Mouse (Mus musculus): ENCODE results near the gene Ccdc136. TPM values are rescaled to one million over a fixed set of nuclear protein-coding genes. Genes with fewer than 3 reads are reported as not detected.
A peak's percentile ranks its signal among the peaks of the same experiment; 100 is the strongest.
"Not testable (repeated sequence)": the region's sequence is repeated elsewhere in the genome, so short reads cannot be mapped to it uniquely, and the experiment has no call there.

The Ccdc136 gene
- total RNA-seq (2015) (0.11 TPM in 1 of 2 replicates, not detected in the other), total RNA-seq (2017) (1.5 TPM in 1 of 2 replicates, not detected in the other)

DNA sequence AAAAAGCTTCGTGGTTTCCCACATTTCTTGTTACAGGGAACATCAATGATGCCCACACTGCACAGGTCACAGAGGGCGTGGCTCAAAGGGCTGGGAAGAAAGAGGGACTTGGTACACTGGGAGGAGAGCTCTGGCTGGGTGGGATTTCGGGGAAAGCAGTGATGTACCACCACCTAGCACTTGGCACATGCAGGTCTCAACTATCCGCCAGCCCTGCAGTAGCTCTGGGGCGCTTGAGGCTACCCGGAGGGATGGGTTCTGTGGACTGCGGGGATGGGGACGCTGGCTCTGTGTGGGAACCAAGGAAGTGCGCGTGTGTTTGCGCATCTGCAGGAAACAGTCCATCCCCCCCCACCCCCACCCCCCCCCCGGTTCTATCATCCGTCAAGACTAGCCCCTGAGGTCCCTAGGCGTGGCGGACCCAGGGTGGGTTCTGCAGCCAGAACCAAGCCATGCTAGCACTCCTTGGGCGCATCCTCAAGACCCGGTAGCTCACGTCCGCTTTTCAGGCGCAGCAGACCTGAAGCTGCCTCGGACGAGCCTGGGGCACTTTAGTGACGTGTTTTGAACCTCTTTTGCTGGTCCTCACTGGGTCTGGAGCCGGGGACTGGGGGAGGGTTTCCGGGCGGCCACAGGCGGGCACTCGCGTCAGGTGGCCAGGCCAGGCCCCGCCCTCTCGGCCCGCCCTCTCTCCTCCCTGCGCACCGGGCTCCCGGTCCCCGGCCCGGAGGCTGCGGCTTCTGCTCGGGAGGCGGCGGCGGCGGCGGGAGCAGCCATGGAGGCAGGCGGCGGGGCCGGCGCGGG is at the start of gene Ccdc136:
TSS of gene Ccdc136 (plus strand) at position 400 of the 804 bp plus-strand sequence.
- ATAC-seq (ENCODE audit: poor library complexity, severe bottlenecking): peak; percentile 45; the same call in 1 of the 2 replicates

DNA sequence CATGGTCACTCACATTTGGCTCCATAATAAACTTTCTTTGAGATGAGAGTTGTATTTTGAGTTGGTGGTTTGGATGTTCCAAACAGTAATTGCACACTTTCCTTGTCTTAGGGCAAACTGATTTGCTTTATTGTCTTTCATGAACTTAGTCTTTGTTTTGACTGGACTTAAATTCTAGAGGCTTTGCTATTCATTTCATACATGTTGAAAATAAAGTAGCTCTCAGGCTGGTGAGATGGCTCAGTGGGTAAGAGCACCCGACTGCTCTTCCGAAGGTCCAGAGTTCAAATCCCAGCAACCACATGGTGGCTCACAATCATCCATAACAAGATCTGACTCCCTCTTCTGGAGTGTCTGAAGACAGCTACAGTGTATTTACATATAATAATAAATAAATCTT is 49.6 kb upstream of the Ccdc136 start:
- ATAC-seq (ENCODE audit: poor library complexity, severe bottlenecking): not testable (repeated sequence)

DNA sequence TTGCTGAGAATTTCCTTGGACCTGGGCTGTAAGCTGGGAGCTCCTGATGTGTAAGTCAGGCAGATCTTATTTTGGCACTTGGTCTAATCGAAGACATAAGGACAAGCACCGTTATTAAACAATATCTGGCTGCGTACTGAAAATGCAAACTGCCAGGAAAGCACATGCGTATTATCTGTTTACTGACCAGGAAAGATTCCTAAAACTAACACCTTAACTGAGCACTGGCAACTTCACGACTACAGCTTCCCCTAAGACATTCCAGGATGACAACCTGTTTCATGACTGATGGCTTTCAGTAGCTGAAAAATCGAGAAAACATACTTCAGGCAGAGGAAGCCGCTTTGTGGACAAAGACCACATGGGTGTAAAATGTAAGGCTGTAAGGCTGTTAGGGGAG is 48.9 kb upstream of the Ccdc136 start:
- ATAC-seq (ENCODE audit: poor library complexity, severe bottlenecking): no peak

DNA sequence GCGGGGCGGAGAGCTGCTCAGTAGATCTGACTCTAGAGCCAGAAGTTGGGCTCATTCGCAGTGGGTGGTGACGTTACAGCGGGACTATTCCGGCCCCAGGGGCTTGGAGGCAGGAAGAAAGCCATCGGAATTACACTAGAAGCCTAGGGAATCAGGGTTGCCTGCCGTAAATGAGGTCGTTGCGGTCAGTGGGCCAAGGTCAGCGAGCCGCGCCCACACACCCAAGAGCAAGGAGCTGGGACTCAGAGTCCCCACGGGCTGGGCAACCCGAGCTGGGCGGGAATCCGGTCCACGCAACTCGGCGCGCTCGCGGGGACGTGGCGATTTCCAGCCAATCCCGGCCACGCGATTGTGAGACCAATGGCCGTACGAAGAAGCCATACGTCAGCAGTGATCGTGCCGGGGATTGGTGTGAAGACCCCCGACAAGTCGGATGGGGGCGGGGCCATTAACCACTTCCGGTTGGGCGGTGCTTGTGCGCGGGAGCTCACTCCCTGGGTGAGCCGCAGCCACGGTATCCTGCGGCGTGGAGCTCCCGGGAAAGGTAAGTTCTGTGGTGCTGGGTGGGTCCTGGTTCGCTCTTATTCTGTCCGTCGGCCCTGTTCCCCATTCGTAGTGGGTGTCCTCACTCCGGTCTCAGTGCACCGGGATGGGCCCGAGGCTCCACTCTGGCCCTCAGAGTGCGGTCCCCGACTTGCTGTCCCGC is 48.3 kb upstream of the Ccdc136 start, which contains the start of gene Calu:
TSS of gene Calu (plus strand) at position 405 of the 706 bp plus-strand sequence.
- ATAC-seq (ENCODE audit: poor library complexity, severe bottlenecking): peak; percentile 96

DNA sequence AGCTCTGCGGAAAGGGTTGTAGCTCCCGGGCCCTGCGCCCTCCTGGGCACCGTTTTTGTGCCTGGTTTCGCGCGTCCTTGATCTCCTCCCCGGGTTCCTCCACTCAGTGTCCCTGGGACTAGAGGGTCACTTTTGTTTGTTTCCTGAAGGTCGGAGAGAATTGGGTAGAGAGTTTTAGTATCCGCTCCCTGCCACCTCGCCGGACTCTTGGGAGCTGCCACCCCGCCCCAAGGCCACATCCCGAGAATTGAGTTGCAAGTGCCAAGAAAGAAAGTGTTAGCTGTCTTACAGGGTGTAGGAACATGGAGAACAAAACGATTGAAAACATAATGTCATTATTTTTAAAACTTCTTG is 47.8 kb upstream of the Ccdc136 start:
- ATAC-seq (ENCODE audit: poor library complexity, severe bottlenecking): no peak; the same call in 1 of the 2 replicates

DNA sequence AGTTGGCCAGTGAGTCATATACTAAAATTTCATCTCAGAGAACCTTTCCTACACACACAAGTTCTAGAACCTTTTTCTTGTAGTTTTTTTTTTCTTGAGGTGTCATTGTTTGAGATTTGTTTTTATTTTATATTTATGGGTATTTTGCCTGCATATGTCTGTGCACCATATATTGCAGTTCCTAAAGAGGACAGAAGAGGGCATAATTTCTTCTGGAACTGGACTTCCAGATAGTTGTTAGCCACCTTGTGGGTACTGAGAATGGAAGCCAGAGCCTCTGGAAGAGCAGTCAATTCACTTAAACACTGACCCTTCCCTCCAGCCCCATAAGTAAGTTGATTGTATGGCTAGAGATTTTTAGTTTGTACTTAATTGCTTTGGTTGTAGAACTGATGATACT is 44.5 kb upstream of the Ccdc136 start:
- ATAC-seq (ENCODE audit: poor library complexity, severe bottlenecking): no peak

DNA sequence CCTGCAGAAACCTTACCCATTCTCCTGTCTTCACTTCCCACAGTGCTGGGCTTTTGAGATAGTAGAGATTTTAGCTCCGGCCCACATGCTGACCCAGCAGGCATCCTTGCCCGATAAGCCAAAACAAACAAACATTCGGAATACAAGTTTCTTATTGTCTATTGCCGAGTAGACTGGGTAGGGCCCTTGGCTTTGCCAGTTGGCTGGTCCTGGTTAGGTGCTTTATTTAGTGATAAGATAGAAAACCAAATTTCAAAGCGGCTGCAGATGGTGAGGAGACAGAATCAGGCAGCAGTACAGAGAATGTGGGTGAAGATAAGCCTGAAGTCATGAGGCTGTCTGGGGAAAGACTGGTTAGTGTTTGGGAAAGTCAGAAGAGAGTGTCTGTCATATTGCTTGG is 43.3 kb upstream of the Ccdc136 start:
- no peak for ATAC-seq (ENCODE audit: poor library complexity, severe bottlenecking)

DNA sequence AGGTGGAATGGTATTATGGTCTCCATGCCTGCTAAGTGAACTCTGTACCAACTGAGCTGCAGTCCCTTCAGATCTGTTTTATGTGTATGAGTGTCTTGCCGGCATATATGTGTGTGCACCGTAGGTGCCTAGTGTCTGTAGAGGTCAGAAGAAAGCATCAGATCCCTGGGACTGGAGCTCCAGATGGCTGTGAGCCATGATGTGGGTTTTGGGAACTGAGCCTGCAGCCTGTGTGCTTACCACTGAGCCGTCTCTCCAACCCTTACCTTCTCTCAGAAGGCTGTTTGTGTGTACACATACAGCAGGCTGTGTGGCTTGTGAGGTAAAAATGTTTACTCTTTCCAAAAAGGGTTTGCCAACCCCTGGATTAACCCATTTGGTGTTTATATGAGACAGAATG is 36.7 kb upstream of the Ccdc136 start:
- no peak for ATAC-seq (ENCODE audit: poor library complexity, severe bottlenecking)

DNA sequence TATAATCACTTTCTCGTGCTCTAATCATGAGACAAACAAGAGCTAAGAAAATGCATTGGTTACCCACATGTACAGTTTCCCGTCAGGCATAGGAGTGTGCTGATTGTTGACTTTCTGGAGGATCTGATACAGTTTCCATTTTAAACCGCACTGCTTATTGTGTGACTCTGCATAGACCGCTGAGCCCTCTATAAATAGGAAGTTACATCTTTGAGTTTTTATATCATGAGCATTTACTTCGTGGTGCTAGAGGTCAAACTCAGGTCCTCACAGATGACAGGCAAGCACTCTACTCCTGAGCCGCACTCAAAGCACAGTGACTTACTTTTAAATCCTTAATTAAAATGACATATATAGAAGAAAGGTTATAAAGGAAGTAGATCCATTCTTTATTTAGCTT is 35.9 kb upstream of the Ccdc136 start:
- no peak for ATAC-seq (ENCODE audit: poor library complexity, severe bottlenecking)

DNA sequence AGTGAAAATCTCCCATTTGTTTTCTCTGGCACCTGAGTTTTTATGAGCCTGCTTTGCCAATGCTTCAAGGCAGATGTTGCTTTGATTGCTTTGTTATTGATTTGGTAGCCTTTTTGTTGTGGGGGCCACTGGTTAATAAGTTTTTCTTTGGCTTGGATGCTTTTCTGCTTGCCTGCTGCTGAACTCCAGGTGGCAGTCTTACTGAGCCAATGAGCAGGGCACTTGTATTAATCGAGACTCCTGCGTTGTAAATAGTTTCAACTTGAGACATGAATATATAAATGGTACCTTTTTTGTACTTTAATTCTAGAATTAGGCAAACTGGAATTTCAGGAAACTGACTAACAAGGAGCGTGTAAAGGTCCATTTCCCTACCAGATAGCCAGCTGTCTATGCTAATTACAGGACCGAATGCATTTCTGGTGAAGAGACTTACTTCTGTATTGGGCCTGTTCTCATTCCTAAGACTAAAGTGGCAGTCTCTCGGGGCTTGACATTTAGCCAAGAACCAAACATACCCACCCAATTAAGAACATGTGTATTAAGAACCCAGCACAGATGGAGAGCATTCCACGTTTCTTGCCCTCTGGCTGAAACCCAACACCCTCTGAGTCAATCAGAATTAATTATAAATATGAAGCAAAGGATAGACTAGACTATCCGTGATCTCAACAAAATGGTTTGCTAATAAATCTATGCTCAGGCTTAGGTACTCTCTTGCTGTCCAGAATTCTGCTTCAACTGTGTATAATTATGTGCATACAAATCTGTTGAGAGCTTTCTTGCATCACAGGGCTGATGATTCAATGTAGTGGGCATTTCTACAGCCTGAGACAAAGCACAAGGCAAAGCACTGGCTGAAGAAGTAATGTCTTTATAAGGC is 33.6 kb upstream of the Ccdc136 start:
- no peak for ATAC-seq (ENCODE audit: poor library complexity, severe bottlenecking)

DNA sequence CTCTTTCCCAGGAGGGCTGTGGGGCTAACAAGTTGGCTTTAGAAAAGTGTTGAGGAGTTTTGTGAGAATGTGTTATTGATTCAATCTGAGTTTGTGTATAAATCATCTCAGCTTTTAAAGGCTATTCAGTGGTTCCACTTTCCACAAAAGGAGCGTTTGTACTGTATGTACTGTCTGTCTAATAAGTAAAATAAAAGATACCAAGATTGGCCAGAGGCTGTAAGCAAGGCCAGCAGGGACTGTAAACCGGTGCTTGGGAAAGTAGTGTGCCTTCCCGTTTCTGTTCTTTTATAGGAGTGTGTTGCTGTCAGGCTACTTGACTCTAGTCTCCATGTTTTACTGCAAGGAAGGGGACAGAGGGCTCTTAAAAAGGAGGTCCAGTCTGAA is 33.0 kb upstream of the Ccdc136 start:
- no peak for ATAC-seq (ENCODE audit: poor library complexity, severe bottlenecking)

DNA sequence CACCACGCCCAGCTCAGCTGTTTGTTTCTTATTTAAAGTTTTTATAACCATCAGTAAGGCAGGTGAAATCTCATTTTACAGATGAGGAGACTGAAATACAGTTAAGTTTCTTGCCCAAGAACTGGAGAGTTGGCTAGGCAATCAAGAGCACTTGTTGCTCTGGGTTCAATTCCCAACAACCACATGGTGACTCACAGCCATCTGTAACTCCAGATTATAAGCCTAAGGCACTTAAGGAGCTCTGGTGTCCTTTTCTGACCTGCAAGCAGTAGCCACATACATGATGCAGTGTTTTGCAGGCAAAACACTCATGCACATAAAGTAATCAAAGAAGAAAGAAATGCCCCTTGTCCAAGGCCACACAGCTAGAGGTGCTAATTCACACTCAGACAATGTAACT is 30.8 kb upstream of the Ccdc136 start:
- no peak for ATAC-seq (ENCODE audit: poor library complexity, severe bottlenecking)

DNA sequence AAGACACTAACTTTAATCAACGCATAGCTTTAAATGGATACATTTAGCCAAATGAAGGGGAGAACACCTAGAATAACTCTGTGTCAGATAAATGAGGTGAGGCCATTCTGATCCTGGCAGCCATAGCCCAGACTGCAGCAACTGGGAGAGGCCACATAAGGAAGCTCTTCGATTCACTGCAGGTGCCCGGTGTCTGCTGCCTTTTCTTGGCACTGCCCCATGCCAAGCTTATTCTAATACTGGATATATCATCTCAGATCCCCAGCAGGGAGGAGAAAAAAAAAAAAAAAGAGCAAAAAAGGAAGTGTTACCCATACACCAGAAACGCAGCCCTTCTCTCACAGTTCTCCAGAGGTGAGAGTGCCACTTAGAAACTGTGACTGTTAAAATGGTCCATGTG is 18.7 kb upstream of the Ccdc136 start:
- ATAC-seq (ENCODE audit: poor library complexity, severe bottlenecking): no peak

DNA sequence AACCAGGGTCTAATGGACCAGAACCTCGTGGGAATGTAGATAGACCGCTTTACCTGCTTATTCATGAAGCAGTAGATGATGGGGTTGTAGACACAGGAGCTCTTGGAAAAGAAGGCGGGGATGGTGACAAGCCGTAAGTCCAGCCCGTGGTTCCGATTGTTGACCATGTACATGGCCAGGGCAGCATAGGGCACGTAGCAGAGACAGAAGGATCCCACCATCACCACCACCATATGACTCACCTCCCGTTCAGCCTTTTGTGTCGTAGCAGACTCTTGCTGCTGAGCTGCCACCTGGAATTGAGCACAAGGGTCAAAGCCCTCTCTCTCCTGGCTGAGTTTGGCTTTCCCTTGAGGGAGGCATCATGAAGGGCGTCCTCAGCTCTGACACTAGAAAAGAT is 17.4 kb upstream of the Ccdc136 start:
- ATAC-seq (ENCODE audit: poor library complexity, severe bottlenecking): no peak

DNA sequence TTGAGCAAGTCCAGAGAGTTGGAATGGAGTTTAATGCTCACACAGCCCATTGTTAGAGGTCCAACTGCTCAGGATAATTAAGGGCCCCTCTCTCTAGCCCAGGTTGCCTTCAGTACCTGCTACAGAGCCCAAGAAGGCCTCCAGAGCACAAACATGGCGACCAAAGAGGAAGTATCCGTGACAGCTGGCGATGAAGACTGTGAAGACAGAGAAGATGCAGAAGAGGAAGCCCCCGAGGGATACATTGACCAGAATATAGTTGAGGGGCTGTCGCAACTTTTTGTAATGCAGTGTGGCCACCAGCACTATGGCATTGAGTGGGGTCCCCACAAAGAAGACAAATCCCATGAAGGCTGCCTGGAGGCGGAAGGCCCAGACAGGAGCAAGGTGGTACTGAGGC is 16.2 kb upstream of the Ccdc136 start:
- ATAC-seq (ENCODE audit: poor library complexity, severe bottlenecking): no peak

DNA sequence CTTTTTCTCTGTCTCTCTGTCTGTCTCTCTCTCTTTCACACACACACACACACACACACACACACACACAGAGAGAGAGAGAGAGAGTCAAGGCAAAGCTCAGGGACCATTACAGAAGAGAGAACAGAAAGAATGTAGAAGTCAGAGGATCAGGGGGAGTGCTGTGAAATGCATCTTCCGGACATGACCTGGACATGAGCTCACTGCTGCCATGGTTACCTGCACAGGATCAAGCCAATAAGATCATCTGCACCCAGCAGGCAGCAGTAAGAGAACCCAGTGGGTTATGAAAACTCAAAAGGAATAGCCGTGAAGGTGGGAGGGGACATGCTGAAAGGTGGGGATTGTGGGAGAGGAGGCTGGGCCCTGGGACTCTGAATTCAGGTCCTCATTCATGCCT is 13.7 kb upstream of the Ccdc136 start:
- ATAC-seq (ENCODE audit: poor library complexity, severe bottlenecking): no peak

DNA sequence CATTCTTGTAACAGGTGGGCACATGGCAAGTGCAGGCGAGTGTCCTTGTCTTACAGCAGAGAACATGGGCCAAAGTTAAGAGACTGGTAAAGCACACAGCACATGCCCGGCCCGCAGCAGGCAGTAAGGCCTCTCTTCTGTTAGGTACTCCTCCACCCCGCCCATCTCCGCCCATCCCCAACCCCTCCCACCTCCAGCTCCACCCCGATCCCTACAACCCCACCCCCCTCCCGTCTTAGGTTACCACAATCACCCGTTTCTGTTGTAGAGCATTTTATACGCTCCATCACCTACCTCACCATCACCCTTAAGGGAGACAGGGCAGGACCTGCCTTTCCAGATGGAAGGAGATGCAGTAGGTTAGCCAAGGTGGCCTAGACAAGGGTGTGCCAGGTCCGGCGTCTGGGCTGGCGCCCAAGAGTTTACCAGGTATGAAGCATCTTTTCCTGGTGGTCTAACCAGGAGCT is 8.0 kb upstream of the Ccdc136 start, which contains the start of gene Opn1sw:
TSS of gene Opn1sw (minus strand) at position 417 of the 467 bp plus-strand sequence.
- no peak for ATAC-seq (ENCODE audit: poor library complexity, severe bottlenecking)

DNA sequence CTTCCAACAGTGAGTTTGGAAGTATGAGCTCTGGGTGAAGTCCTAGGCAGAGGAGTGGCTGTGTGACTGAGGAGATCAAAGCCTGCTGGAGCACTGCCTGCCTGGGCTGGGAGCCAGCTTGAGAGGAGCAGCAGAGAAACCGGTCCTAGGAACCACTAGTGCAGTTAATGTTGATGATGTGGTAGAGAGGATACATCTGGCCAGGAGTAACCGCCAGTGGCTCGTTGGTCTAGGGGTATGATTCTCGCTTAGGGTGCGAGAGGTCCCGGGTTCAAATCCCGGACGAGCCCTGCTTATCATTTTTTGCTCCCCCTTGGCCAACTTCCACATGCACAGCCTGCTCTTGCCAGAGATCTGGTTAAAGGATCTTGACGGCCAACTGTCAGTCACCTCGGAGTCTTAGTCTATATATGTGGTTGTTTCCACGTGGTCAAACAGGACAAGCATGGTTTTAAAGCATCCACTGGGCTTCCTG is 7.5 kb upstream of the Ccdc136 start:
- no peak for ATAC-seq (ENCODE audit: poor library complexity, severe bottlenecking)

DNA sequence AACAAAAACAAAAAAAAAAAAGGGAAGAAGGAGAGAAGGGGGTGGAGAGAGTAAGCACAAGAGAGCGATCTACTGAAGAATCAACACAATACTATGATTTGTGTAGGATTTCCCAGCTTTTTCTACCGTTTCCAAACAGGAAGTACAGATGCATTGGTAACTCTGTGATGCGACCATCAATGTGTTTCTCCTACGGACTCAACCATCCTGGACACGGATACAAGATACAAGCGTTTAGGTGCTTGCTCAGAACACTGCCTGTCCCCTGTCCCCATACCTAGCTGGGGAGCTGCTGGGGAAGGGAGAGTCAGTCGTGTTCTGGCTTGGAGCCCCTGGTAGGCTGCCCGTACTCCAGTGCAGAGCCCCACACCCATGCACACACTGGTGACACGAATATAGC is 6.7 kb upstream of the Ccdc136 start:
- ATAC-seq (ENCODE audit: poor library complexity, severe bottlenecking): no peak

DNA sequence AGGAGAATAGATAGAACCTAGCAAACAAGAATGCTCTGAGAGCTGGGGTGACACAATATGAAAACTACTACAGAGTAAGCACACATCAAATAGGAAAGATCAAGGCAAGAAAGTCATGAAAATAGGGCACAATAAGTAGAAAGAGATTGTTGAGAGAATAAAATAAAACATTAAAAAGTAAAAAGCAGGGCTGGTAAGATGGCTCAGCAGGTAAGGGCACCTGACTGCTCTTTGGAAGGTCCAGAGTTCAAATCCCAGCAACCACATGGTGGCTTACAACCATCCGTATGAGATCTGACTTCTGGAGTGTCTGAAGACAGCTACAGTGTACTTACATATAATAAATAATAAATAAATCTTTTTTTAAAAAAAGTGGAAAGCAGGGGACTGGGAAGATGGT is 5.6 kb upstream of the Ccdc136 start:
- ATAC-seq (ENCODE audit: poor library complexity, severe bottlenecking): not testable (repeated sequence)

DNA sequence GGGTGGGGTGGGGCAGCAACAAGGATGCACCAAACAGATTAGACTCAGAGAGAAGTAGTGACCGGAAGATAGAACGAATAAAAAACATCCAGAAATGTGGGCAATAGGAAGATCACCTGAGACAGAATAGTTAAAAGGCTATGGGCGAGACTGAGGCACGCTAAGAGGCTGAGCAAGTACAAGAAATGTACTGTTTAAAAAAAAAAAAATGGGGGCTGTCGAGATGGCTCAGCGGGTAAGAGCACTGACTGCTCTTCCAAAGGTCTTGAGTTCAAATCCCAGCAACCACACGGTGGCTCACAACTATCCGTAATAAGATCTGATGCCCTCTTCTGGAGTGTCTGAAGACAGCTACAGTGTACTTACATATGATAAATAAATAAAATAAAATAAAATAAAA is 4.9 kb upstream of the Ccdc136 start:
- not testable (repeated sequence) for ATAC-seq (ENCODE audit: poor library complexity, severe bottlenecking)
